Mouse (Mus musculus) liver, embryonic 15.5 days (tissue): Measurements from ENCODE around the gene Fndc1. TPM values are rescaled to one million over a fixed set of nuclear protein-coding genes. Genes with fewer than 3 reads are reported as not detected.

Experiments
- ATAC-seq: fragments of 200-750 bp; cut with Nextera tagmentation; 2 replicates; pipeline ENCODE4 v1.8.0; 2017; ENCODE audit warnings: moderate number of reproducible peaks, mild to moderate bottlenecking, moderate library complexity; ENCODE audit not compliant: insufficient read depth
- H3K27ac ChIP-seq: fragments of 300-500 bp; sonication (generic); replicated peaks from 2 replicates; pipeline ENCODE4 v1.5.1; 2015; ENCODE audit warnings: mild to moderate bottlenecking, inconsistent platforms
- H3K27me3 ChIP-seq: fragments of 300-500 bp; sonication (generic); 2 replicates; pipeline ENCODE4 v1.6.1; 2015; ENCODE audit warnings: mild to moderate bottlenecking, inconsistent platforms
- H3K36me3 ChIP-seq: fragments of 300-500 bp; sonication (generic); replicated peaks from 2 replicates; pipeline ENCODE4 v1.6.1; 2015; ENCODE audit warnings: moderate library complexity, mild to moderate bottlenecking, inconsistent platforms
- H3K4me1 ChIP-seq: fragments of 300-500 bp; sonication (generic); replicated peaks from 2 replicates; pipeline ENCODE4 v1.6.1; 2015; ENCODE audit warnings: inconsistent platforms
- H3K4me2 ChIP-seq: fragments of 300-500 bp; sonication (generic); 2 replicates; pipeline ENCODE4 v1.6.1; 2015; ENCODE audit warnings: moderate library complexity, mild to moderate bottlenecking, inconsistent platforms
- H3K4me3 ChIP-seq: fragments of 300-500 bp; sonication (generic); replicated peaks from 2 replicates; pipeline ENCODE4 v1.5.1; 2015; ENCODE audit warnings: mild to moderate bottlenecking, inconsistent platforms
- H3K9ac ChIP-seq: fragments of 300-500 bp; sonication (generic); 2 replicates; pipeline ENCODE4 v1.6.1; 2015; ENCODE audit warnings: moderate library complexity, mild to moderate bottlenecking, inconsistent platforms
- H3K9me3 ChIP-seq: fragments of 300-500 bp; sonication (generic); replicated peaks from 2 replicates; pipeline ENCODE4 v1.6.1; 2016; ENCODE audit warnings: inconsistent platforms
- WGBS: fragments of 180-500 bp; shearing (Covaris S2); methylation state at CpG from one replicate; pipeline ENCODE4 v1.1.7; 2015; ENCODE audit warnings: mixed read lengths; ENCODE audit not compliant: insufficient replicate concordance; 5-methylcytosine and 5-hydroxymethylcytosine counted together
- polyA plus RNA-seq: library from polyadenylated mRNA; unstranded; fragments of >200 nt; fragmentation: Nextera tagmentation; extraction: Ambion mirVana; gene quantifications from 2 replicates; pipeline ENCODE4 v1.2.1, GENCODE M21; 2015

Gene Fndc1
- polyA plus RNA-seq, 1 experiment from 2014 or later, result 0.53 TPM

DNA sequence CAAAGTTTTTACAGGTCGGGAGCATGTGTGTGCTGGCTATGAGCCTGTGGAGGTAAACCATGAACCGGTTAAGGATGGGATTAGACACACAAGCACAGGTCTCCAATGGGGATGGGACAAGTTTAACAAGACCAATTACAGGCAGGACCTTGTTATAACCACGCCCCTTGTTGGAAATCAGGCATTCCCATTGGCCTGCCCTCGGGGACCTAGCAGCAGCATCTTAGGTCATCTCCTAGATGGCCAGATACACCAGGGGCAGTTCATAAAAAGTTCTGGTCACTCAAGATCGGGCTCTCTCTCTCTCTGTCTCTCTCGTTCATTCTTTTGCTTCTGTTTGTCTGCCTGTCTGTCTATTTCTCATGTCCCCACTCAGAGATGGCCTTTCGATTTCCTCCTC is 6.9 kb downstream of the Fndc1 start:
- no peaks in the 10 kb centered on the region for H3K4me1 ChIP-seq
- no peaks in the 10 kb centered on the region for H3K9me3 ChIP-seq
- no peak overlapping the region for H3K9ac ChIP-seq
- H3K27me3 ChIP-seq, result peaks cover 3% of the 10 kb centered on the region
- H3K27ac ChIP-seq, result no peak overlapping the region
- no peak for ATAC-seq
- H3K36me3 ChIP-seq, result no peaks in the 10 kb centered on the region
- WGBS, result 52% methylated on average over 7 of the region's 7 CpGs
- H3K4me3 ChIP-seq, result no peak overlapping the region
- no peak overlapping the region for H3K4me2 ChIP-seq

DNA sequence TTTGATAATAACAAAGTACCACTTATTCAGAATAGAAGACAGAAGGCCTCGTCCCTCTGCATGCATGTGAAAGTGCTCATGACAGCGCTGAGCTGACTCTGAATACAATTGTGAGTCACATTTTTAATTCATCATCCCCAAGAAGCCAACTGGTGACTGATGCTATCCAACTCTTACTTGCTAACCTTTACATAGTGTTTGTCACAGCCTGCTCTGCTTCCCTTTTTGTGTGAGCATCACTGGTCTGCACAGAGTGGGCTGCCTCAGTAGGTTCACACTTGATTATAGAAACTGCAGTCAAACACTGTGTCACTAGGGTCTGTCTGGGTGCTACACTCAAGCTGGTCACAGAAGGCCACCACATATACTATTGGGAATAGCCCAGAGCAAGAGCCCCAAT is 10.5 kb downstream of the Fndc1 start:
- H3K9me3 ChIP-seq, result no peaks in the 10 kb centered on the region
- H3K27ac ChIP-seq, result no peak overlapping the region

DNA sequence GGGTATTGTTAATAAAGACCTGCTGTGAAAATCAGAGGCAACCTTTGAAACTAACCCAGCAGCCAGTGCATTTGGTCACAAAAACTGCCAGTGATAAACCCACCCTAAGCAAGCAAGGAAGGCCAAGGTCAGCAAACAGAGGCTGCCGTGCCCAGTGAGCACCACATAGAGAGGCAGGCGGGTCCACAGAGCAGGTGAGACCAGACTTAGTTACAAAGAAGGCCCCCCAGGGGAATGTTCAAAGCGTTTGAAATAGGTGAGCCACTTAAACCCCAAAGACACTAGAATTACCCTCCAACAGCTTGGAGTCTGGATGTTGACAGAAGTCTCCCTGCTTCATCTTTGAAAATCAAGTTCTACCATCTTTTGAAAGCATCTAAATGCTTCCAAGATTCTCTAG is 12.7 kb downstream of the Fndc1 start:
- ATAC-seq, result no peak
- H3K36me3 ChIP-seq, result no peaks in the 10 kb centered on the region
- no peak overlapping the region for H3K27ac ChIP-seq
- no peak overlapping the region for H3K4me2 ChIP-seq
- no peaks in the 10 kb centered on the region for H3K4me1 ChIP-seq
- H3K9ac ChIP-seq, result no peak overlapping the region
- H3K9me3 ChIP-seq, result no peaks in the 10 kb centered on the region
- WGBS, result 36% methylated on average over 3 of the region's 3 CpGs
- no peaks in the 10 kb centered on the region for H3K27me3 ChIP-seq
- H3K4me3 ChIP-seq, result no peak overlapping the region

More for the DNA sequence above, 10.5 kb downstream of the Fndc1 start:
- H3K4me2 ChIP-seq, result no peak overlapping the region
- H3K27me3 ChIP-seq, result no peaks in the 10 kb centered on the region
- no peaks in the 10 kb centered on the region for H3K36me3 ChIP-seq
- ATAC-seq, result no peak
- no peak overlapping the region for H3K4me3 ChIP-seq
- no peak overlapping the region for H3K9ac ChIP-seq
- WGBS, result 48% methylated on average over 2 of the region's 2 CpGs
- no peaks in the 10 kb centered on the region for H3K4me1 ChIP-seq

DNA sequence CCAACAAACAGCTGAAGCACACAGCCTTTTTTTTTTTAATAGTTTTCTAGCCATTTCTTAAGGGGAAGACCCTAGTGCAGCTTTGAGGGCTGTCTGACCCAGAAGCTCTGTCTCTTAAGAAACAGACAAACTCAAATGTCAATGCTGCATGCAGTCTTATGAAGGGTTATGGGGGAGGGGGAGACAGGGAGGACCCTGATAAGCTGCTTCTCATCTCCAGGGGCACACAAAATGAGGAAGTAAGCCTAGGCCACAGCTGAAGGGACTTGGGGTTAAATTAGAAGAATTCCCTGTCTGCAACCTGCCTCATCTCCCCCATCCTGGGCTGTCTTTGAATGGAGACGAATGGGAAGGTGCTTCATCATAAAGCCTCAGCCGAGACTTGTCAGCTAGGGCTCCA is 19.1 kb downstream of the Fndc1 start:
- Histone ChIP-seq H3K9me3 (no peaks in the 10 kb centered on the region), H3K9ac (no peak overlapping the region), H3K36me3 (no peaks in the 10 kb centered on the region), H3K27ac (no peak overlapping the region), H3K4me1 (no peaks in the 10 kb centered on the region), H3K4me3 (no peak overlapping the region), H3K4me2 (no peak overlapping the region), H3K27me3 (no peaks in the 10 kb centered on the region)
- 35% methylated on average over 2 of the region's 2 CpGs for WGBS
- no peak for ATAC-seq

DNA sequence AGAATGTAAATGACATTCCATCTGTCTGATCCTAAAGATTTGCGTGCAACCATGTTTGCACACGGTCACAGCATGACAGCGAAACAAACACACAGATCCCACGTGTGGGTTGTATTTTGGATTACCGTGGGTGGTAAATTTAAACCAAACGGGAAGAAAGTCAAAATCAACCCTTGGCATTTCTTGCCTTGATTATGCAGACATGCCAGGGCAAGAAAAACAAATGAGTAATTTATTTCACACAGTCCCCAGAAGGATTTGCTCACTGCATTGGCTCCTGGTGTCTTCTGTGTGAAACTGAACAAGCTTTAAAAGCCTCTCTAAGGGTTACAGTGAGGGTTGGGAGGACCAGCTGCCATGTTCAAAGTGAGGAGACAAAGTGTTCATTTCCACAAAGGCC is 22.0 kb downstream of the Fndc1 start:
- no peak overlapping the region for H3K9ac ChIP-seq
- no peaks in the 10 kb centered on the region for H3K36me3 ChIP-seq
- no peaks in the 10 kb centered on the region for H3K27me3 ChIP-seq
- H3K4me1 ChIP-seq, result no peaks in the 10 kb centered on the region
- H3K4me3 ChIP-seq, result no peak overlapping the region
- no peak overlapping the region for H3K4me2 ChIP-seq
- 67% methylated on average over 6 of the region's 6 CpGs for WGBS
- no peak for ATAC-seq
- H3K27ac ChIP-seq, result no peak overlapping the region
- H3K9me3 ChIP-seq, result no peaks in the 10 kb centered on the region

DNA sequence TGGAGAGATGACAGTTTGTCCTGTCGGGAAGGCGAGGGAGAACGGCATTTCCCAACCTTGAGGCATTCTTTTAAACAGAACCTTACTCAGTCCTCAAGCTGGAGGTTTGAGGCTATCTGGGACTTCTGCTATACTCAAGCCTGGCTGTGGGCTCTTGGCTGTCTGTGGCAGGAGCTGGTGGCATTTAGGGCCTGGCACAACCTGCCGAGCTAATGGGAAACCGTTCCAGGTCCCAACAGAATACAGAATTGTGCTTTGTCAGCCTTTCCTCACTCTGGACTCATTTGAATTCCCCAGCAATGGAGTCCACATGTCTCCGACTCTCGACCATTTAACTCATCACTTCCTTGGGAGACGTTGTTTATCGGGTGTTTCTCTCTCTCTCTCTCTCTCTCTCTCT is 24.6 kb downstream of the Fndc1 start:
- Histone ChIP-seq H3K4me1 (no peaks in the 10 kb centered on the region), H3K9me3 (no peaks in the 10 kb centered on the region), H3K4me2 (no peak overlapping the region), H3K36me3 (no peaks in the 10 kb centered on the region), H3K9ac (no peak overlapping the region), H3K4me3 (no peak overlapping the region), H3K27me3 (no peaks in the 10 kb centered on the region), H3K27ac (no peak overlapping the region)
- whole genome bisulfite sequencing, result 70% methylated on average over 9 of the region's 9 CpGs
- no peak for ATAC-seq

DNA sequence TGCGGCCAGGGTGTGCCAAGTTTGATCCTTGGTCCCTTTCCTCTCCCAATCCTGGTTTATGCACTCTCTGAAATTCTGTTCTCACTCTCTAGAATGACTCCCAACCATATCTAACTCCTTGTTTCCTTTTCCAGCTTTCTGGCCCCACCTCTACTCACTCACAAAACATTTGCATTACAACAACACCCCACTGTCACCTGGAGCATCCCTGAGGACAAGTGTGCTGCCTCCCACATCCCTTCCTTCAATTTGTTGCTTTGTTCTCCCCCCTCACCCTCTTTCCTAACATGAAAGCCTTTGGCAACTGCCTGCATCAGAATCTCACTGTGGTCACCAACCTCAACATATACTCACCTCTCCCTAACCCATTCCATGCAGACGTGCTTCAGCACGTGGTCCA is 27.2 kb downstream of the Fndc1 start:
- WGBS, result 48% methylated on average over 3 of the region's 3 CpGs
- no peak overlapping the region for H3K4me2 ChIP-seq
- H3K27ac ChIP-seq, result no peak overlapping the region
- H3K27me3 ChIP-seq, result no peaks in the 10 kb centered on the region
- H3K9ac ChIP-seq, result no peak overlapping the region
- ATAC-seq, result no peak
- no peak overlapping the region for H3K4me3 ChIP-seq
- no peaks in the 10 kb centered on the region for H3K36me3 ChIP-seq
- no peaks in the 10 kb centered on the region for H3K4me1 ChIP-seq
- H3K9me3 ChIP-seq, result no peaks in the 10 kb centered on the region

DNA sequence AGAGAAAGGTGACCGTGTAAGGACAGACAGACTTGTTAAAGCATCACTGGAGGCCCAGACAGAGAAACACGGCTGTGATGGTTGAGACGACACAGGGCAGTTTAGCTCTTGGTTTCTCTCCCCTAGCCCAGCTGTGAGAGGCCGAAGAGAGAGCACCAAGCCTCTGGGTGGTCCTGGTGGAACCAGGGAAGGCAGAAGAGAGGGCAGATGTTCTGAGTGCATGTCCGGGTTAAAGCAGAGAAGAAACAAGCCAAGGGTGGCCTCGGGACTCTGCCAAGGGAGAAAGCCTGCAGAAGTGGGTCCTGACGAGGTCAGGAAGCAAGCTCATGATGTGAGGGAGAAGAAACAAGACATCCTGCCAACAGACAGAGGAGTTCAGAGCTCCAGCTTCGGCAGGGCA is 31.5 kb downstream of the Fndc1 start:
- H3K4me3 ChIP-seq, result no peak overlapping the region
- no peak for ATAC-seq
- no peaks in the 10 kb centered on the region for H3K27me3 ChIP-seq
- no peak overlapping the region for H3K9ac ChIP-seq
- no peaks in the 10 kb centered on the region for H3K4me1 ChIP-seq
- H3K9me3 ChIP-seq, result no peaks in the 10 kb centered on the region
- no peak overlapping the region for H3K27ac ChIP-seq
- H3K4me2 ChIP-seq, result no peak overlapping the region
- no peaks in the 10 kb centered on the region for H3K36me3 ChIP-seq
- WGBS, result 57% methylated on average over 8 of the region's 8 CpGs

DNA sequence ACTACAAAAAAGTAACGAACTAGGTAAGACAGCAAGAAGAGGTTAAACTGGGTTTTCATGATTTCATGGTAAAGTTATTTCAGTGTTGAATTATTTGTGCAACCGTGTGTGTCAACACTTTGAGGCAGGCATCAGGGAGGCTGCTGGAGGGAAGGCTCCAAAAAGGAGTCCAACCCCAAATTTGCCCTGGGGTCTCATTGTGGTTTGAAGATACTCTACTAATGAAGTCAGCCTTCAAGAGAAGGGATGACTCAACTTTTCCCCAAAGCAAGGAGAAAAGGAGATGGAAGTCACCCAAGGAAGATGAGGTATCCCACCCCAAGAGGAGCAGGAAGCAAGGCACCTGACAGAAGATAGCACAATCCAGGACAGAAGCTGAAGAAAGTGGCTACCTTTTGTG is 31.9 kb downstream of the Fndc1 start:
- Histone ChIP-seq H3K9ac (no peak overlapping the region), H3K4me1 (no peaks in the 10 kb centered on the region), H3K4me2 (no peak overlapping the region), H3K4me3 (no peak overlapping the region), H3K27ac (no peak overlapping the region), H3K27me3 (no peaks in the 10 kb centered on the region), H3K9me3 (no peaks in the 10 kb centered on the region), H3K36me3 (no peaks in the 10 kb centered on the region)
- 46% methylated on average over 2 of the region's 2 CpGs for WGBS
- ATAC-seq, result no peak

DNA sequence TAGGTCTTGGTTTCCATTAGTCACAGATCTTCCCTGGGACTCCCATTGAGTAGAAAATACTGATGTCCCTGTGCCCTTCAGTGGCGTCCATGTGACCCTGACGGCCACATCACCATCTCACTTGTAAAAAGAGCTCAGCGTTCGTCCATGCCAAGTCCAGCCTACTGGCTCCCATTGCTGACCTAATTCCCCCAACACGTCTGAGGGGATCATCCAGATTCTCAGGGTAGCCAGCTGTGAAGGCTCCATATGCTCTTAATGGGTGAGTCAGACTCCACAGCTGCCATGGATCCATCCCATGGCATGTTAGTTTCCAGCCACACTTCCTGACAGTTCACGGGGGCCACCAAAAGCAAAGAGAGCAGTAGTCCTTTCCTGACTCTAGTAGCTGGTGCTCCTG is 33.0 kb downstream of the Fndc1 start:
- Histone ChIP-seq H3K9ac (no peak overlapping the region), H3K36me3 (no peaks in the 10 kb centered on the region), H3K4me1 (no peaks in the 10 kb centered on the region), H3K27ac (no peak overlapping the region), H3K4me3 (no peak overlapping the region), H3K4me2 (no peak overlapping the region), H3K9me3 (no peaks in the 10 kb centered on the region), H3K27me3 (no peaks in the 10 kb centered on the region)
- no peak for ATAC-seq
- WGBS, result 63% methylated on average over 6 of the region's 6 CpGs

DNA sequence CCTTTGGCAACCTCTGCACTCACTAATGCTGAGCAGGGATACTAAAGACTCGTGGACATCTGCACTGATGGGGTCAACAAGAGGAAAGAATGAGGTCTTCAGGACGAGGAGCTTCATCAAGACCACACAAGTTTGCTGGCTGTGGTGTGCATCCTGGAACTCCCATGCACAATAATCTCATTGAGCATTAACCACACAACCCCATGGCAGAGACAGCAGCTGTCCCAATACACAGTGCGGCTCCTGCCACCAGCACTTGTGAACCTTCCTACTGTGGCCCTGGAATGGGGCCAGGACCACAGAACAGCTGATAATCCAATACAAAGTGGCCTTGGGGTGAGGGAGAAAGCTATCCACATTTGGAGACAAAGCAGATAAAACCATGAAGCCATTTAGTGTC is 36.6 kb downstream of the Fndc1 start:
- Histone ChIP-seq H3K36me3 (no peaks in the 10 kb centered on the region), H3K9me3 (no peaks in the 10 kb centered on the region), H3K4me1 (no peaks in the 10 kb centered on the region), H3K27ac (no peak overlapping the region), H3K27me3 (no peaks in the 10 kb centered on the region), H3K9ac (no peak overlapping the region), H3K4me3 (no peak overlapping the region), H3K4me2 (no peak overlapping the region)
- 41% methylated on average over 3 of the region's 3 CpGs for WGBS
- no peak for ATAC-seq

DNA sequence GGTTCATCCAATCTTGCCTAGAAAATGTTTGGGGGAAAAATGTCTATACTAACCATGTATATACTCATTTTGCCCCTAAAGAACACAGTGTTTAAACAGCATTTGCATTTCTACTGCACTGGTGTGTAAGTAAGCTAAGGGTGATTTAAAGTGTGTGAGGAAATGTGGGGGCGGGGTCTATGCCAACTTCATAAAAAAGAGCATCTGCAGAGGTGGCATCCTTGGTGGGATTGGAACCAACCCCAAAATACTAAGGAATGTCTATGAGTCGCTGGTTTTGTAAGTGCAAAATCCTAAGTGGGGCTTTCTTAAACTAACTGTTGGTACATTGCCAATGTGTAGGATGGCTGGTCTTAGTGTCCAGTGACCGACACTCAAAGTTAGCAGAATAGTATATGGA is 53.0 kb downstream of the Fndc1 start:
- no peaks in the 10 kb centered on the region for H3K27me3 ChIP-seq
- no peak for ATAC-seq

More for the DNA sequence above, 53.0 kb downstream of the Fndc1 start:
- Histone ChIP-seq H3K4me1 (no peaks in the 10 kb centered on the region), H3K9ac (no peak overlapping the region), H3K4me2 (no peak overlapping the region), H3K36me3 (no peaks in the 10 kb centered on the region), H3K9me3 (no peaks in the 10 kb centered on the region), H3K27ac (no peak overlapping the region), H3K4me3 (no peak overlapping the region)
- WGBS, result 59% methylated on average over 3 of the region's 3 CpGs
